Mouse (Mus musculus) heart, adult 2 months (tissue): ENCODE data around the gene Cbx7.

ENCODE experiments used
- CTCF ChIP-seq: fragments of 200-600 bp; IDR thresholded peaks from 2 replicates; pipeline ENCODE4 v1.8.1; 2022; ENCODE audit warnings: antibody characterized with exemption, mild to moderate bottlenecking, moderate library complexity
- EP300 ChIP-seq: fragments of 200-500 bp; IDR thresholded peaks from 2 replicates; pipeline ENCODE4 v1.6.1; 2011; ENCODE audit warnings: low read depth, low read length, control low read depth; ENCODE audit not compliant: insufficient read depth

- TF ChIP-seq CTCF (no peak), EP300 (no peak)
Observed at GRCm38 (mm10) chr15:79939020-79939419, 31.9 kb downstream of the Cbx7 start.
